Mouse (Mus musculus): Measurements from ENCODE around the gene Gng4. TPM values are rescaled to one million over a fixed set of nuclear protein-coding genes. Genes with fewer than 3 reads are reported as not detected.

The Gng4 gene
- polyA plus RNA-seq, 1 experiment, result 369 TPM

DNA sequence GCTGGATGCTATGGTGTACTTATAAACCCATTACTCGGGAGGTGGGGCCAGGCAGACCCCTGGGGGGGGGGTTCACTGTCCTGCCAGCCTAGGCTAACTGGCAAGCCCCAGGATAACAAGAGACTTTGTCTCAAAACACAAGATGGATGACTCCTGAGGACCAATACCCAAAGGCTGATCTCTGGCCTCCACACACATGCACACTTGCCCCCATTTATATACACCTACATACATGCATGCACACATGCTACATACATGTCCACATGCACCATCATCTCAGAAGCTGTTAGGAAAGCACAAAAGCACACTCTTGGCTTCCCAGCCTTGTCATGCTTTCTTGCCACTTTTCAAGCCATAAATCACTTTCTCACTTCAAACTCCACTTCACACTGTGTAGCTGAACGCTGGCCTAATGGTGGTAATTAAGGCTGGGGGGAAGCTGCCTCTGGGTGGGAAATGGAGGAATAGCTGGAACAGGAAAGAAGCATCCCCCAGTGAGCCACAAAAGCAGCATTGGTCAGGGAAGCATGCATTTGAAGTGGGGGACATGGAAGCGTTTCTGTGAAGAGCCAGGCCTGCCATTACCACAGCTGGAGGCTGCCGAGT lies 46.7 kb downstream of the Gng4 start:
- peak overlapping the region; percentile 79 for H3K27ac ChIP-seq (ENCODE audit: insufficient read depth, low read depth, low read length)
- no peak overlapping the region for H3K4me3 ChIP-seq (ENCODE audit: insufficient read depth, low read depth, low read length)
- WGBS, result 28% methylated on average over 4 of the region's 4 CpGs
- TF ChIP-seq POLR2A (IDR thresholded peaks at IDR 0.05; ENCODE audit: insufficient read depth, low read depth, low read length) (no peak), CTCF (IDR thresholded peaks at IDR 0.05; ENCODE audit: insufficient read depth, low read depth, low read length) (no peak)
- peaks cover 20% of the 10 kb centered on the region for H3K4me1 ChIP-seq (ENCODE audit: control insufficient read depth, insufficient read depth, low read length)

DNA sequence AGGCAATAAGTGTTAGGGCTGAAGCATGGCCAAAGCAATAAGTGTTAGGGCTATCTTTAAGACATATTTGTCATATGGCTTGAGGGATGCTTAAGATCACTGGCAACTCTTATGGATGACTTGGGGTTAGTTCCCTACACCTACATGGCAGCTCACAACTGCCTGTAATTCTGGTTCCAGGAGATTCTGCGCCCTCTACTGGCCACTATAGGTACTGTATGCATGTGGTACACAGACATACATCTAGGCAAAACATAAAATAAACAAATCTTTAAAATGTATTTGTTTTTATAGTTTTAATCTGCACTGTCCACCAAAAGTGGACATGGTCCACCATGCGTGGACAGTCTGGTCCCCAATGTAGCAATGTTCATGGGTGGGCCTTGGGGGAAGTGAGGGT lies 51.3 kb downstream of the Gng4 start:
- Histone ChIP-seq H3K4me3 (ENCODE audit: insufficient read depth, low read depth, low read length) (no peak overlapping the region), H3K27ac (ENCODE audit: insufficient read depth, low read depth, low read length) (peak overlapping the region; percentile 50; the same call in 1 of the 2 replicates), H3K4me1 (ENCODE audit: control insufficient read depth, insufficient read depth, low read length) (peaks cover 10% of the 10 kb centered on the region; the same call in 1 of the 2 replicates)
- TF ChIP-seq POLR2A (IDR thresholded peaks at IDR 0.05; ENCODE audit: insufficient read depth, low read depth, low read length) (no peak), CTCF (IDR thresholded peaks at IDR 0.05; ENCODE audit: insufficient read depth, low read depth, low read length) (no peak)
- 63% methylated on average over 2 of the region's 2 CpGs for WGBS

DNA sequence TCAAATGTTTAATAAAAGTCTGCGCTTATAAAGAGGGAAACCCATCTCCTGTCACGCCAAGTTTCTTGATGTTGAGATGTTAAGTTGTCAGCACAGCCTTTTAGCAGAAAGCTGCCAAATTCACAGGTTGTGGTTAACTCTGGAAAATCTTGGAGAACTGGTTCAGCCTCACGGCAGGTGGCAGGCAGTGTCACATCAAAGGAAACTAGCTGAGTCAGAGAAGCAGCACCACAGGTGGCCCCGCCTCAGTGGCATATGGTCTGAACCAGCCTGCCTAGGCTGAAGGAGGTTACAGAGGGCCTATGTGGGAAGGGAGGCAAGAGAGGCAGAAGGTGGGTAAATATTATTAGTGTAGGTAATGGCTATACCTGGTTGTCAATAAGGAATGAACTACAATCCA lies 61.2 kb downstream of the Gng4 start:
- Histone ChIP-seq H3K4me1 (ENCODE audit: control insufficient read depth, insufficient read depth, low read length) (no peaks in the 10 kb centered on the region), H3K4me3 (ENCODE audit: insufficient read depth, low read depth, low read length) (no peak overlapping the region), H3K27ac (ENCODE audit: insufficient read depth, low read depth, low read length) (no peak overlapping the region)
- WGBS, result 82% methylated on average over 4 of the region's 4 CpGs
- no peak for TF ChIP-seq CTCF (IDR thresholded peaks at IDR 0.05; ENCODE audit: insufficient read depth, low read depth, low read length)
- TF ChIP-seq POLR2A (IDR thresholded peaks at IDR 0.05; ENCODE audit: insufficient read depth, low read depth, low read length), result no peak

DNA sequence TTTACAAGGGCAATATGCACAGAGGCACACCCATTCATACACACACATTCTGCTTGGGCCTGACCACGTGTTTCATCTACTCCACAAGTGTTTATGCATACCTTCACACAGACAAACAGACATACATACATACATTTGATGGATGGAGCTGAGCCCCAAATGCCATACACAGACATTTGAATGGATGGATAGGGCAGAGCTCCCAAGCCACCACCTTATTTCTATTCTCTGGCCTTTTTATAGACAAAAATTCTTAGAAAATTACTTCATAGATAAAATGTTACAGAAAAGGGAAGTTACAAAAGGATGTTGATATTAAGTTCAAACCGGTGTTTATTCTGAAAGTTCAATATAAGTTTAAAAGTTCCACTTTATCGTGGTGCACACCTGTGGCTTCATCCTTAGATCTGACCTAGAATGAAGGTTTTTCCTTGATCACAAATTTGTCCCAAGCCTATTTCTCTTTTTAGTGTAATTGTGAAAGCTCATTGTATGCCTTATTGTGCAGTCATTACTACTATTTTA lies 63.3 kb downstream of the Gng4 start:
- no peak overlapping the region for H3K27ac ChIP-seq (ENCODE audit: insufficient read depth, low read depth, low read length)
- no peak overlapping the region for H3K4me3 ChIP-seq (ENCODE audit: insufficient read depth, low read depth, low read length)
- no peaks in the 10 kb centered on the region for H3K4me1 ChIP-seq (ENCODE audit: control insufficient read depth, insufficient read depth, low read length)
- 77% methylated on average over 3 of the region's 3 CpGs for WGBS
- no peak for TF ChIP-seq CTCF (IDR thresholded peaks at IDR 0.05; ENCODE audit: insufficient read depth, low read depth, low read length)
- no peak for TF ChIP-seq POLR2A (IDR thresholded peaks at IDR 0.05; ENCODE audit: insufficient read depth, low read depth, low read length)

DNA sequence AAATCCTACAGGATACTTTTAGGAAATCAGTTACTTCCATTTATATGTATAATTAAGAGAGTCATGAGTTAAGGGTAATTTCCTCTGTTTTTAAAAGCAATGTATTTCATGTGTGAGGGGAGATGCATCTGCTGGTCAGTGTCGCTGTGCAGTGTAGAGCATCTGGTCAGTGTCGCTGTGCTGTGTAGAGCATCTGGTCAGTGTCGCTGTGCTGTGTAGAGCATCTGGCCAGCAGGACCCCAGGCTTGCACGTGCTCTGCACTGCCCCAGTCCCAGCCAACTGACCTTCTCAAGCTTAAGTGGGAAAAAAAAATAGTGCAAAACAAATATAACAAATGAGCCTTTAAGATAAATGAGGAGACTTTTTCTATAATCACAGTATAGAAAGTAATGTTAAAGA lies 73.3 kb downstream of the Gng4 start:
- H3K4me1 ChIP-seq (ENCODE audit: control insufficient read depth, insufficient read depth, low read length), result peaks cover 4% of the 10 kb centered on the region; the same call in 1 of the 2 replicates
- H3K27ac ChIP-seq (ENCODE audit: insufficient read depth, low read depth, low read length), result no peak overlapping the region
- TF ChIP-seq CTCF (IDR thresholded peaks at IDR 0.05; ENCODE audit: insufficient read depth, low read depth, low read length) (no peak), POLR2A (IDR thresholded peaks at IDR 0.05; ENCODE audit: insufficient read depth, low read depth, low read length) (no peak)
- H3K4me3 ChIP-seq (ENCODE audit: insufficient read depth, low read depth, low read length), result no peak overlapping the region
- 78% methylated on average over 4 of the region's 4 CpGs for WGBS

DNA sequence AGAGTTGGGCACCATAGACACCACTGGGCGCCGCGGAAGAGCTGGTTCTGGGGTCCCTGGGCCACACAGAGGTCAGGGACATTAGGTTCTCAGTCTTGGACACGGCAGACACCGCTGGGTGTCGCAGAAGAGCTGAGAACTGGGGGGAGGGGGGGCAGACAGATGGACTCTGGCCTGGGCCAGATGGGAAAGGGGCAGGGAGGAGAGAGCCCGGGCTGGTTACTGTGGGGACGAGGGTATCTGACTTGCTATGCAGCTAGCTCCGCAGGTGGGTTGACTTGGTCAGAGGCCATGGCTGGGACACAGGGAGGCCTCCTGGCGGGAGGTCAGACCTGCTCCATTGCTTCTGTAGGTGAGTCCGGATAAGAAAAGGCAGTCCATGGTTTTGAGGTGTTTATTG lies 78.5 kb downstream of the Gng4 start:
- Histone ChIP-seq H3K4me3 (ENCODE audit: insufficient read depth, low read depth, low read length) (no peak overlapping the region), H3K4me1 (ENCODE audit: control insufficient read depth, insufficient read depth, low read length) (peaks cover 10% of the 10 kb centered on the region), H3K27ac (ENCODE audit: insufficient read depth, low read depth, low read length) (no peak overlapping the region)
- TF ChIP-seq CTCF (IDR thresholded peaks at IDR 0.05; ENCODE audit: insufficient read depth, low read depth, low read length) (no peak), POLR2A (IDR thresholded peaks at IDR 0.05; ENCODE audit: insufficient read depth, low read depth, low read length) (no peak)
- 58% methylated on average over 11 of the region's 11 CpGs for WGBS

DNA sequence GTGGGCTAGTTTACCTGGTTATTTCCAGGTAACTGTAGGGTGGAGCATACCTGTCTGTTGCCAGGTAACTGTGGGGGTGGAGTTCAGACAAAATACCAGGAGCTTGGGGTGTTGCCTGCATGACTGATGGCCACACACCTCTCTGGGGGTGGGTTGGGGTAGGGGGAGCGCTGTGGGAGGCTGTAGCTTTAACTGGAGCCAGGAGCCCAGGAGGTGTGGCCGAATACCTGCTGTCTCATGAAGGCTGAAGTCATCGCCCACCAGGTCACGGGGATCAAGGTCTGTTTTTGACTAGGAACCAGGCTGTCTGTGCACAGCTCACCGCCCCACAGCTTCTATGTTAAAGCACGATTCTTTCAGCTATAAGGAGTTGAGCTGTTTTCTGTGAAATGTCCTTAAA lies 79.1 kb downstream of the Gng4 start:
- WGBS, result 41% methylated on average over 6 of the region's 6 CpGs
- Histone ChIP-seq H3K4me1 (ENCODE audit: control insufficient read depth, insufficient read depth, low read length) (peaks cover 10% of the 10 kb centered on the region), H3K27ac (ENCODE audit: insufficient read depth, low read depth, low read length) (no peak overlapping the region), H3K4me3 (ENCODE audit: insufficient read depth, low read depth, low read length) (no peak overlapping the region)
- TF ChIP-seq CTCF (IDR thresholded peaks at IDR 0.05; ENCODE audit: insufficient read depth, low read depth, low read length) (no peak), POLR2A (IDR thresholded peaks at IDR 0.05; ENCODE audit: insufficient read depth, low read depth, low read length) (no peak)

DNA sequence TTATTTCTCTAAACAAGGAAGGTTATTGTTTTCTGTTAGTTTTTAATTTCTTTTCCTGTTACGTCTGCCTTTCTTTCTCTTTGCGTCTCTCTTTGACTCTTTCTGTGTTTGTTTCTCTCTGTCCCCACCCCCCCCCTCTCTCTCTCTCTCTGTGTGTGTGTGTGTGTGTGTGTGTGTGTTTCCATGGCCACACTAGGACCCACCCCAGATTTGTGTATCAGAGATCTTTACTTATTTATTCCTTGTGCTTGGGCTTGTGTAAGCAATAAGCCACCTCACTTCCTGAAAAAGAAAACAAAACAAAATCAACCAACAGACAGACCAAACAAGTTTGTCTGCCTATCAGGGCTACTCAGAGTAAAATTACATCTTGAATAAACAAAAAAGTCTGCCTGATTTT lies 82.5 kb downstream of the Gng4 start:
- Histone ChIP-seq H3K4me1 (ENCODE audit: control insufficient read depth, insufficient read depth, low read length) (peaks cover 10% of the 10 kb centered on the region), H3K4me3 (ENCODE audit: insufficient read depth, low read depth, low read length) (no peak overlapping the region), H3K27ac (ENCODE audit: insufficient read depth, low read depth, low read length) (no peak overlapping the region)
- WGBS, result 50% methylated on average over 2 of the region's 2 CpGs
- TF ChIP-seq CTCF (IDR thresholded peaks at IDR 0.05; ENCODE audit: insufficient read depth, low read depth, low read length) (no peak), POLR2A (IDR thresholded peaks at IDR 0.05; ENCODE audit: insufficient read depth, low read depth, low read length) (no peak)

DNA sequence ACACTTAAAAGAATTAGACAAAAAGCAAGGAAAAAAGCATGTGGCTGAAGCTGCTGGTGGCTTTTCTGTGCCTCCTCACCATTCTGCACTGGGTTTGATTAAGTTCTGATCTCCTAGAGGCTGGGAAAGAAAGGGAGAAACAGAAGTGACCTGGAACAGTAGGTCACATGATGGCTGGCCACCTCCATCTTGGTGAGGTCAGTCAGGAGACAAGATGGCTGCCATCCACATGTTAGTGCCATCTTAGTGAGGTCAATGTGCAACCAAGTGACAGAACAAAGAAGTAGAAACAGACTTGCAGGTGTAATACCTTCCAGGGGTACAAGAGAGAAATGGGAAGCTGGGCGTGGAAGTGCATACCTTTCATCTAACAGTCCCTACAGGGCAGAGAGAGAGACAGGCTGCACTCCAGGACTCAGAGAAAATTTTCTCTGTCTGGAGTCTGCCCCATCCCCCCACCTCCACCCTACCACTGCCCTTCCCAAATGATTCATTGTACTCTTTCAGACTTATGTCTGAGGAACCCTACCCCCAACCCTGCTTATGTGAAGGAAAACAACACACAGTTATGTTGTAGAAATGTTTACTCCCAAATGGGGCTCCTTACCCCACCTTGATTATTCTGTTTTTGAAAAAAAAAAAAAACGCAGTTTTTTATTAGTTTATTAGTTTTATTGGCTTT lies 83.4 kb downstream of the Gng4 start:
- TF ChIP-seq CTCF (IDR thresholded peaks at IDR 0.05; ENCODE audit: insufficient read depth, low read depth, low read length) (no peak), POLR2A (IDR thresholded peaks at IDR 0.05; ENCODE audit: insufficient read depth, low read depth, low read length) (no peak)

More for the DNA sequence above, 83.4 kb downstream of the Gng4 start:
- Histone ChIP-seq H3K4me3 (ENCODE audit: insufficient read depth, low read depth, low read length) (no peak overlapping the region), H3K4me1 (ENCODE audit: control insufficient read depth, insufficient read depth, low read length) (peaks cover 8% of the 10 kb centered on the region), H3K27ac (ENCODE audit: insufficient read depth, low read depth, low read length) (no peak overlapping the region)
- 91% methylated on average over 2 of the region's 2 CpGs for WGBS

Measured in olfactory bulb, adult 2 months (tissue).